Mouse (Mus musculus) left cerebral cortex, adult 11 months (tissue): ENCODE data around the gene Gm10959.
A peak's percentile ranks its signal among the peaks of the same experiment; 100 is the strongest.
"Not testable (repeated sequence)": the region's sequence is repeated elsewhere in the genome, so short reads cannot be mapped to it uniquely, and the experiment has no call there.

Experiments
- DNase-seq: peaks from one replicate; pipeline ENCODE4 v3.0.0; 2022; ENCODE audit warnings: low spot score

Gm10959 gene

DNA sequence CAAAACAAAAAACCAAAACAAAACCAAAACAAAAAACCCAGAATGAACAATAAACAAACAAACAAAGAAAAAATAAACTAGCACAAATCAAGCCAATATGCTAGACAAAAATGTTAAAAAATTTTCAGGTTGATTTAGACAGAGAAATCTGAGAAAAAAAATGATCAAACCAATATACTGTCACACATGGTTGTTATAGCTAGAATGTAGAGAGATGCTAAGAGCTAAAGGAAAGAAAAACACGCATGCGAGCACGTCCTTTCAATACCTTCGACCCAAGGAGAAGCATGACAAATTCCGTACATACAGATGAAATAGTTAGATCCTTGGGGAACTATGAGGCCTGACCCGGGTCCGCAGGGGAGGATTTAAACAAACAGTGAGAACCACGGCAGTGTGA, at the start of gene Gm10959:
Gm10959 (minus strand) TSS at position 101 of the 400 bp plus-strand sequence.
- no peak for DNase-seq

DNA sequence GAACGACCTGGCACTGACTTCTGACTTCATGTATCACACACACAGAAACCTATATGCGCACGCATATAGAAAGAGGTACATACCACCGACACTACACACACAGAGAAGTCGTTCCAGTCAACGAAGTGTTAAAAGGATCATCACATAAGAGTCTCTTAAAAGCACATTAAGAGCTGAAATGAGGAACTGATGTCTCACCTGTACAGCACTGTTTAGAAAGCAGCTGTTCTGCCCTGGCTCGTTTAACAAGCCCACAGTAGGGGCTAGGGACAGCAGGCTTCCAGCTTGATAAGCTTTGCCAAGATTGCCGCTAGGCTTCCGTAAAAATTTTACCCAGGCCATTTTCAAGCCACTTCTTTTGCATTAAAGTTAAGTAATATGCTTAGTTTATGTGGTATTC, 49.2 kb upstream of the Gm10959 start:
- no peak for DNase-seq

DNA sequence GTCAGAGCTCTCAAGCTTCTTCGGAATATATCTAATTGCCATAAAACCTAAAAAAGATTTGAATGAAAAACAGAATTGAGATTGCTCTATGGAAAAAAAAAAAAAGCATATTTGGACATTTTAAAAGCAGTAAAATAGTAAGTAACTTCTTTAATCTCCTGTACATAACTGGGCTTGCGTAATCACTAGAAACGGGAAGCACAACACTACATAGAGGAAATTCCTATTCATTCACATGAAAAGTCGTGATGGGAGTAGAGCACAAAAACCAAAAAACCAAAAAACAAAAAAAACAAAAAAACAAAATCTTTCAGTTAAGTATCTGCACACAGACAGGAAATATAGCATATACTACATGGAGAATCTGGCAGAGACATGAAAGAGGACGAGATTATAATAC, 45.1 kb upstream of the Gm10959 start:
- DNase-seq: no peak

DNA sequence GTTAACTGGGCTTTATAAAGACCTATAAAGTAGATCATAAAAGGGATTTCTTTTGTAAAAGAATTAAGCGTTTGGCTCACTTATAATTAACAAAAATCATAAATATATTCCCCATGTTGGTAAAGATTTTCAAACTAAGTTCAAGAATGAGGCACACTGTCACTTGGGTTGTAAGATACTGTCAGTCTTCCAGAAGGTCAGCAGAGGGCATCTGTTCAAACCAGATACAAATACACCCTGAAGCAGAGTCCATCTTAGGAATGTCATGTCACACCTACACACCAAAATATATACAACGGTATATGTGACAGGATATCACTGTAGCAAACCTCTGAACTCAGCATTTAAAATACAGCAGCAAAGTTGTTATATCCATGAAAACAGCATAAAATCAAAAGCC, 31.0 kb upstream of the Gm10959 start:
- DNase-seq: no peak

DNA sequence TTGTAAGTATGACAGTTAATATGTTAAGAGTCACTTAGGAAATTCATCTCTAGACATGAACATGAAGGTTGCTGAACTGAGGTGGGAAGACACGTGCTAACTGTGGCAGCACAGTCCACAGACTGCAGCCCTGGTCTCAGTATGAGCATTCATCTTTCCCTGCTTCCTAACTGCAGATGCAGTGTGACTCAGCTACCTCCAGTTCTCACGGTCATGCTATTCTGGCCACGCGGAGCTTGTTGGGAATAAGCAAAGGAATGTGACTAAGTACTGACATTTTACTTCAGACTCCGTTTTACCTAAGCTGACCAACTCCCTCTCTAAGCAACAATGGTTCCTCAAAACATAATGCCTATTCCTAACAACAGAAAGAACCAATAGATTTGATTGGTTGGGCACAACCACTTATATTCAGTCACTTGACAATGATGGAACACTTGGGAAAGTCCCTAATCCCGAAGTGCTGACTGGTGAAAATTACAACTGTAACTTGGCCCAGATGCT, 24.3 kb upstream of the Gm10959 start:
- DNase-seq: no peak

DNA sequence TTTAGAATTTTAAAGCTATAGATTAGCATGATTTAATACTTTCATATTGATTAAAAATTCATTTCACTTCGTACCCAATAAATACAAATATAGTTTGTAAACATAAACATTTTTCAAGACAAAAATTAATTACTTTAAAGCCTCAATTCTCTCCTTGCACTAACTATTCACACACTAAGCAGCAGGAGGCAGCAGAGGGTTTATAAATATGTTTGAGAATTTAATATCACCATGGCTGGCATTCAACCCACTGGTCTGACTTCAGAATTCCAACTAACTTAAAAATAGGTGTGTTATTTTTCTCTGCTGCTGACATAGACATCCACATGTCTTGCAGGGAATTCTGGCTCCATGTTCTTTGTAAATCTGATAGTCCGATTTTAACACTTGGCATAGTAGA, 20.1 kb upstream of the Gm10959 start:
- peak; percentile 23 for DNase-seq

DNA sequence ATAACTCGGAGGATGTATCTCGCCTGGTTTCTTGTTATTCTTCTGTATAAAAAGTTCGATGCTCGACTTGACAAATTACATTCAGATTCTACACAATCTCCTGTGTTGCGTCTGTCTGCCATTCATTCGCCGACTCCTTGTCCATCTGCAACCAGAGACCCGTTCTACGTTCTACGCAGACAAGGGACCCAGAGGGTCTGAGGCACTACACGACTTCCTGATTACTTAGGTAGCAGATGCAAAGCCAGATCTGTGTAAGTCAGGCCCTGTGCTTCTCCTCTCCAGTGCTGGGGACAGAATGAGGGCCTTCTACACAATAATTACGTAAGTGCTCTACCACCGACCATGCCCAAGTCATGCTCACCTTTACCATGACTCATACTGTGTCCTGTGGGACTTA, 18.0 kb upstream of the Gm10959 start:
- not testable (repeated sequence) for DNase-seq

DNA sequence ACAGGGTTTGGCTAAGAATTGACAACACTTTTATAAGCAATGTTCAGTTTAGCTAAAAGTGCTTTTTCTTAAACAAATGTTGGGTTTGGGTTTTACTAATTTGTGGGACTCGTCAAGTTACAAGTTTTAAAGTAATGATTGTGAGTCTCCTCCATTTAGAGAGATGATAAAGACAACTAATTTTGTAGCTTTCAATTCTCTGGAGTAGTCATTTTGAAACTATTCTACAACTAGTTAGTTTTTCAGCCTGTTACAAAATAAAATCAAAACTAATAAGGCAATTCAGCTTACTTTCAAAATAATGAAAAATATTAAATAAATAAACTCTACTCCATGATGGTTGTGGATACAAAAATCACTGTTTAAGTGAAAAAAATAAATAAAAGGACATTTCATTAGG, 13.3 kb upstream of the Gm10959 start:
- DNase-seq: no peak

DNA sequence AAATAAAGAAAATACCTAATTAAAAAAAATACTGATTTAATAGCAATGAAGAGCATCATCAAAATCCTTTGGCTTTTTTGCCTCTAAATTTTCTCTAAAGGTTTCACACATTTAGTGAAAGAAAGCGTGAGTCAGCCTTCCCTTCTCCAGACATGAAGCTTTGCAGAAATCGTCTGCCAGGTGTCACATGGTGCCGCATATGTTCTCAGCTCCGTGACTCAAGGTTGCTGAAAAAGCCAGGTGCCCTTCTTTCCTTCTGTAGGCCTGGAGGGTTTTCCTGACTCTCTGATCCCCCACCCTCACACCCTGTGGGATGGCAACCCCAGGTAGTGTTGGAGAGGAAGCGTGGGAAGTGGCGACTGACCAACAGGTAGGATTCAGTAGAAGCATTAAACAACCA, 10.6 kb upstream of the Gm10959 start:
- DNase-seq: no peak

DNA sequence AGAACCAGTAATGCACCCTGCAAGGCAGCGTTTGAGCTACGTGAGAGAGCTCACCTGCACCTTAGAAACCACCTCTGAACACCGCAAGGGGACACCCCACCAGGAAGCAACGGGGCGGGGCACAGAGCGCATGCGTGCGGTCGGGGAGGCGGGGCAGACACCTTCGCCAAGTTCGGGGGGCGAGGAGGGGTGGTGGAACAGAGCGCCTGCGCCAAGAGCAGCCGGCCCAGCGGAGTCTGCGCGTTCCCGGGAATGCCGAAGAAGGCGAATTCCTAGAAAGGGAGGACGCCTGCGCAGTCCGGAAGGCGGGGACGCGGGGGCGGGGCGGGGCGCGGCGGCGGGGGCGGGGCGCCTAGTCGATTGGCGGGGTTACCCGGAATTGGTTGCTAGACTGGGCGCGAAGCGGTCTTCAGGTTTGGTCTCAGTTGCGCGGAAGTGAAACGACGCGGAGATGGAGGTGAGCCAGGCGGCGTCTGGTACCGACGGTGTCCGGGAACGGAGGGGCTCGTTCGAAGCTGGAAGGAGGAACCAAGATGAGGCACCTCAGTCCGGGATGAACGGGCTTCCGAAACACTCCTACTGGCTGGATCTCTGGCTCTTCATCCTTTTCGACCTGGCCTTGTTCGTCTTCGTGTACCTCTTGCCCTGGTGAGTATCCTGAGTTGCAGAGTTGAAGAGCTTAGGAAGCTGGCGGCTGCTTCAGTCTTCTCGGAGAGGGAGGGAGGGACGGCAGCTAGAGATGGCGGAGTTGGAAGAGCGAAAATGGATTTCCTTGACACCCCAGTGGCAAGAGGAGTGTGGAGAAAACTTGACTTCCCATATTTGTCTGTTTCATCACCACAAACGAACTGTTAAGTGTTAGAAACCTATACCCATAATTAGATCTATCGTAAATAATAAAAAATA, 5.1 kb upstream of the Gm10959 start, which contains the start of gene 1810037I17Rik:
1810037I17Rik (plus strand) TSS at position 195 of the 906 bp plus-strand sequence.
- peak; percentile 94 for DNase-seq

DNA sequence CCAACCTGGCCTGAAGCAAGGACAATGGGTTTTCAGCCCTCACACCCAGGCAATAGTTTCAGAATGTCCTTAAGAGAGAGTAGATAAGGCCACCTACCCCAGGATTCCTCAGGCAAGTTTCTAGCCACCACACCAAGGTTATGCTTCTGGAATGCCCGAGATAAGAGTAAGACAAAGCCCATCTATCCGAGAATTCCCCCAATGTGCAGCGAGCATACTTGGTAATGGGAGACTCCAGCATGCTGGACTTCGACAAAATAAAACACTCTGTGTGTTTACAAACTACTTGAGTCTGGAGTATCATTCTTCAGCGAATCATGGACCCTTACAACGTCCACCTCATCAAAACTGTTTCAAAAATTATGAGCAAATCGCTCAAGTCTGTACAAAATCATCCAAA, 4.0 kb upstream of the Gm10959 start:
- no peak for DNase-seq

DNA sequence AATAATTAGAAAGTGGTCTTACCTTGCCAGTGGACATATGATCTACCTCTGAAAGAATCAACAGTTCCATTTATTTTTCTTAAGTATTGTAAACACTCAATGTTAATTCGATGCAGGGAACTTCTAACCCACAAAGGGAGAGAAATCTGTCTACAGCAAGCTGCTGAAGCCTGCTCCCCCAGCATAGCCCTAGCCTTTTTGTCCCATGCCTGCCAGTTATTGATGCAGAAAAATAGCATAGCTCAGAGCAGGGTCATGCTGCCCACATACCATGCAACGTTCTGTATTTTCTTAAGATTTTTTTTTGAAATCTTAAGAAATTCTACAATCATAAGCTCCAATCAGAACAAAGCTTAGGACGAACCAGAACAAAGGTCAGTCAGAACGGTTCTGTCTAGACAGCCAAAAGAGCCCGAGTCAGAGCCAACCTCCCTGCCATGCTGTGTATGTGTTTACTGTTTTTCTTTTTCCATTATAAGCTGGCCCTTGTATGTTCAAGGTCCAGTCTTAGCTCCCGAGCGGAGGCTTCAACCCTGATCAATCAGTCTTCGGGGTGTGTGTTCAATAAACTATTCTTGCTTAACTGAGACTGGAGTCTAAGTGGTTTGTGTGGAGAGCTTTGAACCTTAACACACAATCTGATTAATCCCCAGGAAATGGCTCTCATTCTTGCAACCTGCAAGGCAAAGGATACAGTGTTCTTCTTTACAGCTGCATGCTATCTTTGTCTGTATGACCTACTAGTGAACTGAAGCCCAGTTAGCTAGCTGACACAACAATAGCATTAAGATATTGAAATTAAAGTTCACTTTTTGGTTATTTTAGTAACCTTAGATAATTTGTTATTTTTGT, 2.7 kb upstream of the Gm10959 start:
- DNase-seq: no peak

DNA sequence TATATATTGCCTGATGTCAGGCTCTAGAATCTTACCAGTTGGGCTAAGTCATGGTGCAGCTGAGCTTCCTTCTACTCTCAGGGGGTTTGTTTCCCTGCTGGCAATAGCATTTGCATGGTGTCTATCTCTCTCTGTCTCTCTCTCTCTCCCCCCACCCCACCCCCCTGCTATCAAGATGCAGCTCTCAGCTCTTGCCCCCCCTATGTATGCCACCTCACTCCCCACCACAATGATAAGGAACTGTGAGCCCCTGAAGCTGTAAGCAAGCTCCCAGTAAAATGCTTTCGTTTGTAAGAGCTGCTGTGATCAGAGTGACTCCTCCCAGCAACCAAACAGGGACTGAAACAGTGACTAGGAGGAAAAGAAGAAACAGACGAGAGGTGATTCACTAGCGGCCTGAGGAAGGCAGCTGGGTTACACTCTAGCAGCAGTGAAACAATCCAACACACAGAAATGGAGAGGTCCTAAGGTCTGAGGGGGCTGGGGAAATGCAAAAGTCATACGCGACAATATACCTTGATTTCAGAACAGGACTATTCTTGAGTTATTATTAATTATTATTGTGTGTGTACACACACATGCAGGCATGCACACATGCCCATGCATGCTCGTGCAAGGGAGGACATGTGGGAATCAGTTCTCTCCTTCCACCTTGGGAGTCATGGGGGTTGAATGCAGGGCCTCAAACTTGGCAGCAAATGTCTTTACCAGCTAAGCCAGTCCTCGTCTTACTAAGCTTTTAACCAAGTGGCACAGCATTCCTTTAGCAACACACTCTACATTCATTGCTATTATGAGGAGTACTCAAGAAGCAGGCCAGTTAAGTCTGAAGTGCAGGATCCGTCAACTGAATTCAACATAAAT, 1.6 kb upstream of the Gm10959 start:
- DNase-seq: no peak

DNA sequence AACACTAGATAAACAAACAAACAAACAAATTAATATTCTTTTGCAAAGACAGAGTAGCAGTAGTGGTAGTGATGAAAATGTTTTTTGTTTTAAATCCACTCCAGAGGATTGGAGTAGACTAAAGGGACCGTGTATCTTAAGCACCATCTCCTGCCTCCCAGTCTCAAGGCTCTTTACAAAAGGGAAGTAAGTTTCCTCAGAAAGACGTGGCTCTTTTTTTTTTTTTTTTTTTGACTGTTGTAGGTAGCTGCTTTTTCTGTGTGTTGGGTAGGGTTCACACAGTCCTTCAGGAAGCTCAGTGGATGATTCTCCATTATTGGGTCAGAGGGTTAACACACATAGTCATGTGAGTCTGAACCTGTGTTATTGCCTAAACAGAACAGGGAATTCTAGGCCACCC, 488 bp downstream of the Gm10959 start:
- no peak for DNase-seq

DNA sequence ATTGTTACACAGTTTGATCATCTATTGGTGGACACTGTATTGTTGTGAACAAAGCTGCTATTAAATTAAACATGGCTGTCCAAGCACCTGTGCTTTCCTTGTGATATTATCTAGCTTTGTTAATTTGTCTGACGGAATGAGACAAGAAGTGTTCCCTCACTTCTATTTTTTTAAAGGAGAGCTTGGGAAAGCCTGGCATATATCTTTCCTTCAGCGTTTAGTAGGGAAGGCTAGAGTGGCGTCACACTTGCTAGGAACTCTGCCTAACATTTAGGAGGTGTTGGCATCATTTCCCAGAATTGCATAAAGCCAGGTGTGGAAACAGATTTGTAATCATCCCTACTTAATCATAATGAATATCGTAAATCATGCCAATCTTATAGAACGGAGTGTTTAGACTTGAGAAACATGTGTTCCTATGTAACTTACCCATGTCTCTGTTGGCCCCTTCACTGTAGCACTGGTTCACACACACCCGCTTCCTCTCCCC, 2.9 kb downstream of the Gm10959 start:
- DNase-seq: no peak

DNA sequence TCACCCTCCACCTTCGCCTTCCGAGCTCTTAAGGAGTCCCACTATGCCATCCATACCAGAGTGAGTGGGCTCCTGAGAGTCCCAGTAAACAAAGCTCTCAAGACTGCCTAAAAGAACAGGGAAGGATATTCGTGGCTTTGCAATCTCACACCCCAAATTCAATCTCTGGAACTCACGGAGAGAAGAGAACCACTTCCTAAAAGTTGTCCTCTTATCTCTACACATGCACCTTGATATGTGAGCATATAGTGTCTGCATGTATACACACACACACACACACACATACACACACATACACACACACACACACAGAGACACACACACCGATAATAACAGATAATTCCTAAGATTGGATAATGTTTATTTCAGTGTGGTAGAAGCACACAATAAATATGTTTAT, 3.7 kb downstream of the Gm10959 start:
- DNase-seq: no peak

DNA sequence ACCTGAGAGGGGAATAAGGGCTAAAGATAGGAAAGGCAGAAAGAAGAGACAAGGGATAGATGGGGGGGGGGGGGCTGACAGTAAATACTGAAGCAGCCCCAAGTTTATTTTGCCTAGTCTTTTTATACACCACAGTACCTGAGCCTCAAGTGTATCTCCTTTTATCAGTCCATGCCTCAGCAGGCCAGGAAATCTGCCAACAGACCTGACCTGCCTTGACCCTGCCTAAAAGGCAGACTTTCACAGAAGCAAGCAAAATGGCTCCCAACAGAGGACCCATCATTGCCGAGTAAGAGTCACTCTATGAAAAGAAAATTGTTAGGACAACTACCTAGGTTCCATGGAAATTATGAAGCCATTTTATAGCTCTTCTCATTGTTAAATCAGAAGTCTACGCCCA, 11.3 kb downstream of the Gm10959 start:
- DNase-seq: no peak

DNA sequence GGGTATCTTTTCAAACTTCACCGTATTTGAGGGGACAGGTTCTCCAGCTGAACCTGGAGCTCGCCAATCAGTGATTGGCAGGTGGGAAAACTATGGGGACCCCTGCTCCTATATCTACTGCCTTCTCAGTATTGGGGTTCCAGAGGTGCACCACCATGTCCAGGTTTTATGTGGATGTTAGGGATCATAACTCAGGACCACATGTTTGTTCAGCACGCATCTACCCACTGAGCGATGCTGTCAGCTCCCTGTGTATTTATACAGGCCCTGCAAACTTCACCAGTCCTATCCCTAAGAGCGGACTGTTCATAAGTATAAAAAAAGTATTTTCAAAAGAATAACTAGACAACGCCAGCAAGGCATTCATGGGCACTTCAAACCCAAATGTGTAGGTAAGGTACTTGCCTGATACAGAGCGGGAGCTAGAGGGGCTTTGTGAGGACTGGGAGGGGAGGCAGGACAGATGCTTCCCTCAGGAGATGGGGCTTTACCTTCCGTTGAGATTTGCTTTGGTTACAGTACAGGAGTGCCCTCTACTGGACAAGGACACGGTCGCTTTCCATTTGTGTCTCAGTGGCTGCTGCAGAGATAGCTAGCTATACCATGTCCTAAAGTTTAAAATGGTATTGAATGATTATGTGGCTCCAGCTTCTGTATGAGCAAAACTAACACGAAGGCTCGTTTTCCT, 15.3 kb downstream of the Gm10959 start:
- no peak for DNase-seq

DNA sequence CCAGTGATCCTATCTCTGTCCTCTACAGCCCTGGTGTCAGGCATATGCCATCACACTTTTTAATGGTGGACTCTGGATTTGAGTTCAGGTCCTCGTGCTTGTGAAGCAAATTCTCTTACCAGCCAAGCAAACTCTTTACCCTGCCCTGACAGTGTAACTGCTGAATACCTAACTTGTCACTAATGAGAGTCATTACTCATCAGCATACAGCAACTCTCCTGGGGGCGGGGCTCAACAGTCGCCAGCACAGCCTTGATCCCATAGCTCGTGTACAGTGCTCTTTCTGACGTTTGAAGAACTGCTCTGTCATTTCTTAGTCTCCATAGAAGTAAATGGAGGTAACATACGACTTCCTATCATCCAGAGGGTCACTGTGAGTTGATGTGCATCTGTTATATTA, 20.9 kb downstream of the Gm10959 start:
- no peak for DNase-seq

DNA sequence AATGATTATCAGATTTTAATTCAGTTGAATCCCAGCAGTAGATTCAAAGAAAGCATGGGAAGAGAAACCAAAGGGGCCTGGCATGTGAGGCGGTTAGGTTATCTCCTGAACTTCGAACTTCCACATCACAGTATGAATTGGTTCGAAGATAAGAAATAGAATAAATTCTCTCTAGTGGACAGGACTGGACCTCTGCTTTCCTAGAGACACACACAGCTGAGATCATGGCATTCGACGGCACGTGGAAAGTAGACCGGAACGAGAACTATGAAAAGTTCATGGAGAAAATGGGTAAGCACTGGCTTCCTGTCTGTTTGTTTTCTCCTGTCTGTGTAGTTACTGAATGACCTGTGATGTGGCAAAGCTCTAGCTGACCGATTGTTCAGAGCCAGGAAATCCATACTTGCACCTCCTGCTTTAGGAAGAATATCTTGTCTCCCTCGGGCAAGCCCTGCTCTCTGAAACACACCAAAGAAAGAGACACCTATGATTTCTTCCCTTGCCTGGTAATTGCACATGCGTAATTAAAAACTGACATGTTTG, 23.9 kb downstream of the Gm10959 start:
- no peak for DNase-seq

DNA sequence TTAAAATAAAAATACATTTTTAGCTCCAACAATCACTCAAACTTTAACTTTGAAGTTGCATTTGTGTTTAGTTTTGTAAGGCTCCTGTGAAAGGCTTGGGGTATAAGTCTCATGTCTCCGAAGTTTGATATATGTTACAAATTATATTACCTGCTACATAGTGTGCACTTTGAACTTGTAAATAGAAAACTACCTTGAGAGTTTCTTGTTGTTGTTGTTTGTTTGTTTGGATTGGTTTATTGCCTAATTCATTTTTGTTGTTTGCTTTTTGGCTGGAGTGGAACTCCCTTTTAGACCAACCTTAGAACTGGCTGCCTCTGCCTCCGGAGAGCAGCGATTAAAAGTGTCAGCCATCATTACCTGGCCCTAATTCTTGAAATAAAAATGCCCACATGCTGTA, 24.4 kb downstream of the Gm10959 start, which contains the start of gene Fabp2:
Fabp2 (plus strand) TSS at position 301 of the 400 bp plus-strand sequence.
- DNase-seq: no peak
